Mouse (Mus musculus) myocyte (in vitro differentiated cells): ENCODE measurements around the gene Cpox.

Source experiments
- CEBPB ChIP-seq: IDR thresholded peaks from 2 replicates; pipeline ENCODE4 v1.6.1; 2011; ENCODE audit warnings: mild to moderate bottlenecking, moderate library complexity; ENCODE audit not compliant: poor library complexity, insufficient read depth, severe bottlenecking
- E2F4 ChIP-seq: IDR thresholded peaks from one replicate; pipeline ENCODE4 v1.6.1; 2011; ENCODE audit warnings: mild to moderate bottlenecking, control low read depth, moderate library complexity; ENCODE audit not compliant: insufficient read depth
- MAX ChIP-seq: IDR thresholded peaks from one replicate; pipeline ENCODE4 v1.6.1; 2011; ENCODE audit warnings: low read depth, mild to moderate bottlenecking, control low read depth
- MYOD1 ChIP-seq, 3 experiments: IDR thresholded peaks; one replicate each; pipeline ENCODE4 v1.6.1; 2011; ENCODE audit warnings: control low read depth in 2 of 3, low read depth in 2 of 3, mild to moderate bottlenecking in 2 of 3, moderate library complexity in 1 of 3; ENCODE audit not compliant: insufficient read length in 2 of 3, control insufficient read depth in 1 of 3
- MYOG ChIP-seq, 3 experiments: IDR thresholded peaks; one replicate each; pipeline ENCODE4 v1.6.1; 2011; ENCODE audit warnings: control low read depth in 2 of 3, low read depth in 2 of 3, mild to moderate bottlenecking in 2 of 3; ENCODE audit not compliant: insufficient read length in 2 of 3, control insufficient read depth in 1 of 3, insufficient read depth in 1 of 3
- POLR2A ChIP-seq: IDR thresholded peaks from one replicate; pipeline ENCODE4 v1.6.1; 2011; ENCODE audit warnings: low read depth, mild to moderate bottlenecking, control low read depth, moderate library complexity; ENCODE audit not compliant: insufficient read length
- POLR2AphosphoS2 ChIP-seq: IDR thresholded peaks from one replicate; pipeline ENCODE4 v1.6.1; 2011; ENCODE audit warnings: low read depth, control low read depth; ENCODE audit not compliant: insufficient read length
- REST ChIP-seq: IDR thresholded peaks from one replicate; pipeline ENCODE4 v1.6.1; 2011; ENCODE audit warnings: mild to moderate bottlenecking, control low read depth, moderate library complexity; ENCODE audit not compliant: insufficient read depth, insufficient read length
- SRF ChIP-seq: IDR thresholded peaks from one replicate; pipeline ENCODE4 v1.6.1; 2011; ENCODE audit warnings: low read depth; ENCODE audit not compliant: control insufficient read depth, insufficient read length
- TCF12 ChIP-seq: IDR thresholded peaks from one replicate; pipeline ENCODE4 v1.6.1; 2011; ENCODE audit warnings: mild to moderate bottlenecking, control low read depth; ENCODE audit not compliant: poor library complexity, insufficient read depth, severe bottlenecking
- TCF3 ChIP-seq: IDR thresholded peaks from one replicate; pipeline ENCODE4 v1.6.1; 2011; ENCODE audit warnings: low read depth, control low read depth; ENCODE audit not compliant: insufficient read length
- USF1 ChIP-seq: IDR thresholded peaks from one replicate; pipeline ENCODE4 v1.6.1; 2011; ENCODE audit warnings: low read depth, mild to moderate bottlenecking, control low read depth, moderate library complexity

GRCm38 (mm10) chr16:58690322-58690732, 20.2 kb downstream of the Cpox start:
- TF ChIP-seq TCF12, result no peak
- TF ChIP-seq MYOG (IDR thresholded peaks at IDR 0.05; ENCODE audit: control insufficient read depth in 1 of 3, insufficient read depth in 1 of 3, insufficient read length in 2 of 3, low read depth in 2 of 3), result no peak
- no peak for TF ChIP-seq REST
- no peak for TF ChIP-seq POLR2A
- TF ChIP-seq E2F4, result no peak
- TF ChIP-seq USF1, result no peak
- no peak for TF ChIP-seq POLR2AphosphoS2
- no peak for TF ChIP-seq CEBPB
- TF ChIP-seq MAX, result no peak
- no peak for TF ChIP-seq MYOD1 (IDR thresholded peaks at IDR 0.05; ENCODE audit: control insufficient read depth in 1 of 3, insufficient read length in 2 of 3, low read depth in 2 of 3)
- no peak for TF ChIP-seq TCF3
- no peak for TF ChIP-seq SRF
